Mouse (Mus musculus) intestine, embryonic 15.5 days (tissue): ENCODE results near the gene Tenm4. TPM values are rescaled to one million over a fixed set of nuclear protein-coding genes. Genes with fewer than 3 reads are reported as not detected.

Source experiments
- ATAC-seq: fragments of 200-750 bp; cut with Nextera tagmentation; 2 replicates; pipeline ENCODE4 v1.8.0; 2017; ENCODE audit warnings: moderate TSS enrichment, moderate library complexity
- H3K27ac ChIP-seq: fragments of 300-500 bp; sonication (generic); 2 replicates; pipeline ENCODE4 v1.5.1; 2015; ENCODE audit warnings: mild to moderate bottlenecking, inconsistent platforms
- H3K27me3 ChIP-seq: fragments of 300-500 bp; sonication (generic); replicated peaks from 2 replicates; pipeline ENCODE4 v1.6.1; 2015; ENCODE audit warnings: inconsistent platforms
- H3K36me3 ChIP-seq: fragments of 300-500 bp; sonication (generic); 2 replicates; pipeline ENCODE4 v1.6.1; 2015; ENCODE audit warnings: inconsistent platforms
- H3K4me1 ChIP-seq: fragments of 300-500 bp; sonication (generic); replicated peaks from 2 replicates; pipeline ENCODE4 v1.6.1; 2015; ENCODE audit warnings: inconsistent platforms
- H3K4me2 ChIP-seq: fragments of 300-500 bp; sonication (generic); replicated peaks from 2 replicates; pipeline ENCODE4 v1.6.1; 2015; ENCODE audit warnings: mild to moderate bottlenecking, inconsistent platforms
- H3K4me3 ChIP-seq: fragments of 300-500 bp; sonication (generic); replicated peaks from 2 replicates; pipeline ENCODE4 v1.5.1; 2015; ENCODE audit warnings: inconsistent platforms
- H3K9ac ChIP-seq: fragments of 300-500 bp; sonication (generic); 2 replicates; pipeline ENCODE4 v1.6.1; 2015; ENCODE audit warnings: inconsistent platforms
- H3K9me3 ChIP-seq: fragments of 300-500 bp; sonication (generic); 2 replicates; pipeline ENCODE4 v1.6.1; 2016; ENCODE audit warnings: inconsistent platforms
- WGBS: fragments of 180-500 bp; shearing (Covaris S2); methylation state at CpG from one replicate; pipeline ENCODE4 v1.1.7; 2015; 5-methylcytosine and 5-hydroxymethylcytosine counted together
- polyA plus RNA-seq: library from polyadenylated mRNA; unstranded; fragments of >200 nt; fragmentation: Nextera tagmentation; extraction: Ambion mirVana; gene quantifications from 2 replicates; pipeline ENCODE4 v1.2.1, GENCODE M21; 2015

The Tenm4 gene
- polyA plus RNA-seq = 22.0 and 25.9 TPM in 2 replicates

DNA sequence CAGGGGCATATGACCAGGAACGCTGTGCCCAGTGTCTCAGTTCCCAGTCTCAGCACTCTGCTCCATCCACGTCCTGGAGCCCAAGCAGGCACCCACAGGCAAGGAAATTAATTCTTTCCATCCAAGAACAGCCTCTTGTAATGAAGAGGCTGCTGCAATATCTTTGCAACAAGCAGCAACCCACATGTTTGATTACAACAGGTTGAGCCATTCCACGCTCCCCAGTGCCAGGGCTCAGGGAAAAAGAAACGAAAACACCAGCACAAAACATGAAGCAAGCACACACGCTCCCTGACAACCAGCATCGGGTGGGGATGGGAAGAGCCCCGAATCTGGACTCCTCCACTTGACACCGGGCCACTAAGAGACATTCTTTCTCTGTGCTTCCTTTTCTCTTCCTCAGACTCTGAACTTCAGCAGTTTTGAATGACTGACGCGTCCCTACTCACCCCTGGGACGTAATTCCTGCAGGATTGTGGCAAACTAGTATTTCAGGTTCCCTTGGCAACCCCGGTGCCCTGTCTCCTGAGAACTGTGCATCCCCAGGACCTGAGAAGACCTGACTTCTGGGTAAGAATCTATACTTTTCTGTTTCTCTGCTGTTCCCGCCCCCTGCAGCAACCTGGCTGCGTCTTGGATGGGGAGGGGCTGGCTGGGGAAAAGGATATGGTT is at the start of gene Tenm4:
Gene Tenm4, plus strand, starts transcription at position 323 of the 672 bp plus-strand sequence.
- Histone ChIP-seq H3K4me3 (no peak within 1 kb of the TSS), H3K9ac (no peak within 1 kb of the TSS), H3K9me3 (no peaks in the 10 kb centered on the region), H3K4me2 (0 out of 2 replicates have a peak within 1 kb of the TSS, but pooled peaks have one; percentile 5), H3K27me3 (no peaks in the 10 kb centered on the region), H3K36me3 (no peaks in the 10 kb centered on the region), H3K27ac (no peak within 1 kb of the TSS), H3K4me1 (no peaks in the 10 kb centered on the region)
- ATAC-seq = no peak
- WGBS = 40% methylated on average over 14 of the region's 14 CpGs

GRCm38 (mm10) chr7:96130763-96131162 is 40.3 kb upstream of the Tenm4 start:
- WGBS = 51% methylated on average over 4 of the region's 4 CpGs
- Histone ChIP-seq H3K27me3 (no peaks in the 10 kb centered on the region), H3K27ac (no peak overlapping the region), H3K4me2 (no peak overlapping the region), H3K9me3 (no peaks in the 10 kb centered on the region), H3K4me1 (no peaks in the 10 kb centered on the region), H3K4me3 (no peak overlapping the region), H3K9ac (no peak overlapping the region), H3K36me3 (no peaks in the 10 kb centered on the region)
- ATAC-seq = no peak

- Histone ChIP-seq H3K9ac (no peak overlapping the region), H3K4me2 (no peak overlapping the region), H3K27me3 (no peaks in the 10 kb centered on the region), H3K4me1 (no peaks in the 10 kb centered on the region), H3K27ac (no peak overlapping the region), H3K9me3 (no peaks in the 10 kb centered on the region), H3K4me3 (no peak overlapping the region), H3K36me3 (no peaks in the 10 kb centered on the region)
- 83% methylated on average over 1 of the region's 1 CpGs for WGBS
- no peak for ATAC-seq
Observed at GRCm38 (mm10) chr7:96131175-96131574, 39.9 kb upstream of the Tenm4 start.

DNA sequence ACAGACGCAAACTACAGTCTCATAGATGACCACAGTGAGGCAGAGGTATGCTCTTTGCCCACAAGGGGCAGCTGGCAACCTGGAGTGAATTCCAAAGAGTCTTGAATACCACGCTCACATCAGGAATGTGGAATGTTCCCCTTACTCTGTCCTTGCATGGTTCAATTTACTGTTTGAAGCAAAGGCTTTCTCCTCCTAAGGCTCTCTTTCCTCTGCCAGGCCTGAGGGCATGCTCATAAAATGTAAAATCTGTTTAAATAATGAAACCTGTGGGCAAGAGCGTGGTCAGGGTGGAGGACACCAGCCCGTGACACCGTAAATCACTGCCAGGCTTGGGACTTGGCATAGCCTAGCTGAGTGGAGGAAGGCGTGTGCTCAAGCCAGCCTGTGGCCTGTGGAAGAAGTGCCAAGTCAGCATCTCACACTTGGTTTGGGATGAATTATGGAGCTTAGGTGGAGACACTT is 34.5 kb upstream of the Tenm4 start:
- WGBS = 75% methylated on average over 6 of the region's 6 CpGs
- Histone ChIP-seq H3K4me3 (no peak overlapping the region), H3K4me2 (no peak overlapping the region), H3K9ac (no peak overlapping the region), H3K9me3 (no peaks in the 10 kb centered on the region), H3K4me1 (no peaks in the 10 kb centered on the region), H3K27me3 (no peaks in the 10 kb centered on the region), H3K36me3 (no peaks in the 10 kb centered on the region), H3K27ac (no peak overlapping the region)
- ATAC-seq = no peak

DNA sequence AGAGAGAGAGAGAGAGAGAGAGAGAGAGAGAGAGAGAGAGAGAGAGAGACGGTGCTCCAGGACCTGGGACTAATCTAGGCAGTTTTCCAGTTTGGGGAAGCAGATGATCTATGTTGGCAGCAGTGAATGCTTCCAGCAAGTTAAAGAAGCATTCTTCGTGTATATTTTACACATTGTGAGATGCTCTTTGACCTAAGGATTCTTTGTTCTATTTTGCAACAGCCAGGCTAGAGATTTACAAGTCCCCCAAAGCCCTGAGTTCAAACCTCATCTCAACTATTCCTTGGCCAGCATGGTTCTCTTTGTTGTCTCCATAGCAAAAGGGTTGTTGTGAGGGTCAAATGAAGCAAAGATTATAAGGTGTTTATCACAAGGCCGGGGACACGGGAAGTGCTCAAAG is 29.2 kb upstream of the Tenm4 start:
- WGBS = 66% methylated on average over 4 of the region's 4 CpGs
- Histone ChIP-seq H3K4me1 (no peaks in the 10 kb centered on the region), H3K27me3 (no peaks in the 10 kb centered on the region), H3K27ac (no peak overlapping the region), H3K36me3 (no peaks in the 10 kb centered on the region), H3K9me3 (no peaks in the 10 kb centered on the region), H3K4me2 (no peak overlapping the region), H3K4me3 (no peak overlapping the region), H3K9ac (no peak overlapping the region)
- no peak for ATAC-seq

DNA sequence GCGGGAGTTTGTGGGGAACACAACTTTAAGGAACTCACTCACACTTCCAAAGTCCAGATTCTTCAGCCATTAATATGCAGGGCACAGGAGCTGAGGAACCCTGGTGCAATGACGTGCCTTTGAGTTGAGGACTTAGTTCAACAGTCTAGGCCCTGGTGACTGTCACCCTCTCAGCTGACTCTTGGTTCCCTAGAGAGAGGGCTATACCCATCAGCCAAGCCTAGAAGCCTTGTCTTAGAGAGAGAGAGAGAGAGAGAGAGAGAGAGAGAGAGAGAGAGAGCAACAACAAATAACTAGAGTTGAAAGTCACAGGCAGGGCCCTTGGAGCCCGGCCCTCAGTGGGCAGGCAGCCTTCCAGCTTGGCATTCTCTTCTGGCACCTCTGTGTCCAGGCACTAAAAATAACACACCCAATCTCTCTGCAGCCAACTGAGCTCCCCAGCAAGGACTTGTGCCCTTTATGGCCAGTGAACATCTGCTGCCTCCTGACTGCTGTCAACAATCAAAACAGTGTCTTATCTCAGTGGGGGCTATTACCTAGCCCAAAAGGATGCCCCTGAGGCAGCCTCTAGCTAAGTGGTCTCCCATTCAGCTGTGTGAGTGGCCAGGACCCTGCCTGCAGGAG is 28.0 kb upstream of the Tenm4 start:
- Histone ChIP-seq H3K9me3 (no peaks in the 10 kb centered on the region), H3K4me2 (no peak overlapping the region), H3K4me3 (no peak overlapping the region), H3K27me3 (no peaks in the 10 kb centered on the region), H3K36me3 (no peaks in the 10 kb centered on the region), H3K4me1 (no peaks in the 10 kb centered on the region), H3K27ac (no peak overlapping the region), H3K9ac (no peak overlapping the region)
- no peak for ATAC-seq
- WGBS = 77% methylated on average over 3 of the region's 3 CpGs

DNA sequence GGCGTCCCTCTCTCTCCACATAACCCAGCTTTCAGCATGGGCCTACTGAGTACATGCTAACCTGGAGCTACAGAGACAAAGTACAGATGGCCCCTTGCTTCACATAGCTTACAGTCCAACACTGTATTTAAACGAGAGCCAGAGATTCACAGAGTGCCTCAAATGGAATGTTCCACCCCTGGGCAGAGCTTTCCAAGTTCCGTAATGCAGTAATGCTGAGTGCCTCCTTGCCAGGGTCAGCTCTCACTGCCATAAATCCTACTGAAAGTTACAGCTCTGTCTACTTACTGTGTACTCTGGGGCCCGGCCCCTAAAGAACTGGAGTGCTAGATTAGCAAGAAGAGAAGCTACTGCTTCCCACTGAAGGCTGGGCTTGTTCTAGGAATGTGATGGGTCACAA is 23.6 kb upstream of the Tenm4 start:
- Histone ChIP-seq H3K9ac (no peak overlapping the region), H3K27me3 (no peaks in the 10 kb centered on the region), H3K9me3 (no peaks in the 10 kb centered on the region), H3K4me2 (no peak overlapping the region), H3K4me3 (no peak overlapping the region), H3K4me1 (no peaks in the 10 kb centered on the region), H3K36me3 (no peaks in the 10 kb centered on the region), H3K27ac (no peak overlapping the region)
- WGBS = 34% methylated on average over 4 of the region's 4 CpGs
- ATAC-seq = peak; percentile 79

DNA sequence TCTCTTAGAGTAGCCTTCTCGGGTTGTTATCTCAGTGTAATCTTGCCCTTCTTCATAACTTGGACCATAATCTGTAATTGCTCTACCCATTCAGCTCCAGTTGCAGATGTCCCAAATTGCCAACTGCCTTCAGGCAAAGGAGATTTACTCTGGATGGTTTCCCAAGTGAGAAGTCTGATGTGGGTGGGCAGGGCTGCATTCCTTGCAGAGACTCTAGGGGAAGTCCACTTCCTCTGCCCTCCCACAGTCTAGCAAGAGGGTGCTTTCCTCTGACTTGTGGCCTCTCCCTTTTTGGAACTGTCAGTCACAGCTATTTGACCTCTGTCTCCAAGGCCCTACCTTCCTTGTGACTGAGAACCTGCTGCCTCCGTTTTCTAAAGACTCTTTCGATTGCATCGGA is 22.9 kb upstream of the Tenm4 start:
- Histone ChIP-seq H3K36me3 (no peaks in the 10 kb centered on the region), H3K4me1 (no peaks in the 10 kb centered on the region), H3K4me2 (no peak overlapping the region), H3K9ac (no peak overlapping the region), H3K27me3 (no peaks in the 10 kb centered on the region), H3K27ac (no peak overlapping the region), H3K9me3 (no peaks in the 10 kb centered on the region), H3K4me3 (no peak overlapping the region)
- ATAC-seq = no peak
- 81% methylated on average over 4 of the region's 4 CpGs for WGBS

DNA sequence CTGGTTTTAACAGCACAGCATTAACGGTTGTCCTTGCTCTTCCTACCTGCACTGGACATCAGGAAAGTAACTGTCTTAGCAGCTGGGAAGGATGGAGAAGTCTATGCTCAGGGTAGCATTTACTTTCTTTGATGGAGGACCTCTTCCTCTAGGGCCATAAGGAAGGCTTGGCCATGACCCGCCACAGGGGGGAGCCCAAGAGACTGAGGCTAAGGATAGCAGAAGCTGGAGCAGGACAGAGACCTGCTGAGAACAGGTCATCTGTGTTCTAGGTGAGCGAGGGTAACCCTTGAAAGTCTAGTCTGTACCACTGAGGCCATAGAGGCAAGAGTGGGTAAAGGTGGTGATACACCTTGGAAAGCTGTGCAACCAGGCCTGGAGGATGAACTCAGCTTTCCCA is 19.8 kb upstream of the Tenm4 start:
- H3K4me3 ChIP-seq = no peak overlapping the region
- H3K4me1 ChIP-seq = no peaks in the 10 kb centered on the region
- no peak for ATAC-seq
- 54% methylated on average over 3 of the region's 3 CpGs for WGBS
- H3K36me3 ChIP-seq = no peaks in the 10 kb centered on the region
- H3K27ac ChIP-seq = no peak overlapping the region
- H3K4me2 ChIP-seq = no peak overlapping the region
- H3K27me3 ChIP-seq = no peaks in the 10 kb centered on the region
- no peak overlapping the region for H3K9ac ChIP-seq
- no peaks in the 10 kb centered on the region for H3K9me3 ChIP-seq

- WGBS = 64% methylated on average over 5 of the region's 5 CpGs
- no peak overlapping the region for H3K4me3 ChIP-seq
- no peaks in the 10 kb centered on the region for H3K36me3 ChIP-seq
- no peak overlapping the region for H3K27ac ChIP-seq
- H3K9me3 ChIP-seq = no peaks in the 10 kb centered on the region
- no peak overlapping the region for H3K9ac ChIP-seq
- H3K27me3 ChIP-seq = no peaks in the 10 kb centered on the region
- ATAC-seq = no peak
- no peak overlapping the region for H3K4me2 ChIP-seq
- no peaks in the 10 kb centered on the region for H3K4me1 ChIP-seq
Observed at GRCm38 (mm10) chr7:96151961-96152360, 19.1 kb upstream of the Tenm4 start.

GRCm38 (mm10) chr7:96152431-96152830 is 18.6 kb upstream of the Tenm4 start:
- Histone ChIP-seq H3K27ac (no peak overlapping the region), H3K4me1 (no peaks in the 10 kb centered on the region), H3K4me2 (peak overlapping the region; percentile 67), H3K9me3 (no peaks in the 10 kb centered on the region), H3K9ac (no peak overlapping the region), H3K27me3 (no peaks in the 10 kb centered on the region), H3K4me3 (no peak overlapping the region), H3K36me3 (no peaks in the 10 kb centered on the region)
- ATAC-seq = peak; percentile 2; the same call in 1 of the 2 replicates
- WGBS = 32% methylated on average over 4 of the region's 4 CpGs

DNA sequence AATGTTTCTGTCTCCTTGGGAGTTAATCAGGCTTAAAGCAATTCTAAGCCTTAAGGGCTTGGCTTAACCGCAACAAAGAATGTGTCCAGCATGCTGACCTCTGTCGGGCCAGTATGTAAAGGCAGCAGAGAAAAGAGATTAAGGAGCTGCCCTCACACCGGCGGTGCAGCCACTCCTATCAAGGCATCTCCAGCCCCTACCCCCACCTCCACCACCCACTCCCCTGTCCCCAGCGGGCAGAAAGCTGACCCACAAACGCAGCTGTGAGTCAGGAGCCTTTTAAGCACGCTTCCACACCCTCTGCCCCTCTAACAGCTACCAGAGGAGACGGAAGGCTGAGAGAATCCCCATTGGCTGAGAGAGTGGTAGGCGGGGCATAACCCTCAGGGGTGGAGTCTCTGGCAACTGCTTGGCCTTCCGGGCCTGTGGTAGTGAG is 18.1 kb upstream of the Tenm4 start:
- Histone ChIP-seq H3K4me2 (peak overlapping the region; percentile 67), H3K27ac (no peak overlapping the region), H3K36me3 (no peaks in the 10 kb centered on the region), H3K4me1 (no peaks in the 10 kb centered on the region), H3K9me3 (no peaks in the 10 kb centered on the region), H3K27me3 (no peaks in the 10 kb centered on the region), H3K4me3 (peak overlapping the region; percentile 40), H3K9ac (no peak overlapping the region)
- WGBS = 3% methylated on average over 10 of the region's 10 CpGs
- peak; percentile 99 for ATAC-seq

GRCm38 (mm10) chr7:96154025-96154424 is 17.0 kb upstream of the Tenm4 start:
- ATAC-seq = no peak
- WGBS = 69% methylated on average over 3 of the region's 3 CpGs
- no peaks in the 10 kb centered on the region for H3K36me3 ChIP-seq

More at GRCm38 (mm10) chr7:96154025-96154424, 17.0 kb upstream of the Tenm4 start:
- H3K4me3 ChIP-seq = no peak overlapping the region
- H3K4me1 ChIP-seq = no peaks in the 10 kb centered on the region
- H3K27ac ChIP-seq = no peak overlapping the region
- H3K9ac ChIP-seq = no peak overlapping the region
- no peaks in the 10 kb centered on the region for H3K9me3 ChIP-seq
- no peak overlapping the region for H3K4me2 ChIP-seq
- H3K27me3 ChIP-seq = no peaks in the 10 kb centered on the region
